Mouse (Mus musculus): ENCODE measurements around the gene Dysf.

GRCm38 (mm10) chr6:84232063-84232760 lies 223.8 kb downstream of the Dysf start:
- no peak for TF ChIP-seq CTCF (conservative IDR thresholded peaks at IDR 0.05; ENCODE audit: insufficient read depth, insufficient read length, low read depth, low read length)
- no peak for TF ChIP-seq POLR2A (IDR thresholded peaks at IDR 0.05; ENCODE audit: low read depth, low read length)

Data from kidney, adult 2 months (tissue).